Mouse (Mus musculus): ENCODE data around the gene Ap1ar. TPM values are rescaled to one million over a fixed set of nuclear protein-coding genes. Genes with fewer than 3 reads are reported as not detected.

Gene Ap1ar
- 11.1 and 12.9 TPM in 2 replicates for polyA plus RNA-seq (2015; fragmentation: Nextera tagmentation; extraction: Ambion mirVana)

DNA sequence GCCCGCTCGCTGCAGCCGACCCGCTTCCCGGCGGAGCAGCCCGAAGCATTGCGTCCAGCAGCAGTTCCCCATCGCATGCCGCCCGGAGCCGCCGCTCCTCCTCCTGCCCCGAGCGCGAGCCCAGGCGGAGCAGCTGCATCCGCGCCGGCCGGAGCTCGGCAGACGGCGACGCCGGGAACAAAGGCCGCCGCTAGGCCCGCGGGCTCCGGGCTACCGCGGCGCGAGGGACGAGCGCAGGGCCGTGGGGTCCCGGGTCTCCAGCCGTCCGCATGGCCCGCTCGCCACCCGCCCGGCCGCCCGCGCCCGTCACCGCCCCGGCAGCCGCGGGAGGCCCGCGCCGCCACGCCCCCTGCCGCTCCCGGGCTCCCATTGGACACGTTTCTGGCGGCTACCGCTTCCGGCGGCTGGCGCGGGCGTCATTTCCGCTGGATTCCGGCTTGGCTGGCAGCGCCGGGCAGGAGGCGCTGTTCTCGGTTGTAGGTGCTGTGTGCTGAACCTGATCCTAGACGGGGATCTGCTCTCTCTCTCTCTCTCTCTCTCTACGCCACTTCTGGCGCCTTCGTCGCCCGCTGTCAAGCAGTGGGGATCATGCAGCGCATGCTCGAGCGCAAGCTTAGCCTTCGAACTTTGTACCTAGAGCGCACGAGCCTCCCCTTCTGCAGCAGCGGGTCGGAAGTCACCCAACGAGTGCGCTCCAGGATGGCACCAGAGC lies at the start of gene Ap1ar:
Ap1ar (minus strand) TSS at position 370 of the 712 bp plus-strand sequence.
- TF ChIP-seq CTCF (IDR thresholded peaks at IDR 0.05; ENCODE audit: low read depth) (peak; percentile 91), EP300 (IDR thresholded peaks at IDR 0.05; ENCODE audit: low read depth) (no peak; the same call in 1 of the 2 replicates)
- peak; percentile 97 for ATAC-seq
- Histone ChIP-seq H3K9me3 (ENCODE audit: low read length) (no peaks in the 10 kb centered on the region), H3K4me1 (ENCODE audit: insufficient read depth) (peaks cover 20% of the 10 kb centered on the region), H3K36me3 (replicated peaks; ENCODE audit: insufficient read depth, low read length) (0 out of 2 replicates have a peak, but pooled peaks cover 7% of the 10 kb centered on the region), H3K27ac (ENCODE audit: low read depth) (peak within 1 kb of the TSS; percentile 86), H3K4me2 (ENCODE audit: low read depth, low read length) (peak within 1 kb of the TSS; percentile 86), H3K9ac (replicated peaks) (peak within 1 kb of the TSS; percentile 76), H3K27me3 (ENCODE audit: insufficient read depth, low read length) (no peaks in the 10 kb centered on the region), H3K4me3 (ENCODE audit: low read depth, low read length) (peak within 1 kb of the TSS; percentile 78)
- under 1% methylated on average over 65 of the region's 89 CpGs for WGBS (ENCODE audit: insufficient replicate concordance)
- peak; percentile 97 for DNase-seq

DNA sequence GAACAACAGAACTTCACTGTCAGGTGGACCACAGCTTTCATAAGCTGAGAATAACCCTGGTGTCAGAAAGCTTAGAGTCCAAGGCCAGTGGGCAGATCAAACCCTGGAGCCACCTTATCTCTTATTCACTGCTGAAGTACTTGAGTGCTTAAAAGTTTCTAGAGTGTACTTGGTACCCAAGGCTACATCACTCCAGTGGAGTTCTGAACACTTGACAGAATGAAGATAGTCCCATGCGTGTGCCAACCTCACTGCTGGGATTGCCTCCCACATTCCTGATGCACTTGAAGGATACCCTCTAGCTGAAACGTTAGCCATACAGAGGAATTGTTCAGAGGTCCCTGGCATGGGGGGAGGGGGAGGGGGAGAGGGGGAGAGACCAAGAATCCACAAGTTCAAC lies 44.4 kb upstream of the Ap1ar start:
- no peak for TF ChIP-seq EP300 (IDR thresholded peaks at IDR 0.05; ENCODE audit: low read depth)
- no peak for TF ChIP-seq CTCF (IDR thresholded peaks at IDR 0.05; ENCODE audit: low read depth)
- Histone ChIP-seq H3K36me3 (replicated peaks; ENCODE audit: insufficient read depth, low read length) (peaks cover 7% of the 10 kb centered on the region; the same call in 1 of the 2 replicates), H3K27ac (ENCODE audit: low read depth) (no peak overlapping the region), H3K4me1 (ENCODE audit: insufficient read depth) (no peaks in the 10 kb centered on the region), H3K4me3 (ENCODE audit: low read depth, low read length) (no peak overlapping the region), H3K27me3 (ENCODE audit: insufficient read depth, low read length) (no peaks in the 10 kb centered on the region), H3K4me2 (ENCODE audit: low read depth, low read length) (no peak overlapping the region), H3K9me3 (ENCODE audit: low read length) (no peaks in the 10 kb centered on the region), H3K9ac (replicated peaks) (no peak overlapping the region)
- ATAC-seq = no peak
- WGBS (ENCODE audit: insufficient replicate concordance) = 69% methylated on average over 2 of the region's 2 CpGs
- DNase-seq = no peak

DNA sequence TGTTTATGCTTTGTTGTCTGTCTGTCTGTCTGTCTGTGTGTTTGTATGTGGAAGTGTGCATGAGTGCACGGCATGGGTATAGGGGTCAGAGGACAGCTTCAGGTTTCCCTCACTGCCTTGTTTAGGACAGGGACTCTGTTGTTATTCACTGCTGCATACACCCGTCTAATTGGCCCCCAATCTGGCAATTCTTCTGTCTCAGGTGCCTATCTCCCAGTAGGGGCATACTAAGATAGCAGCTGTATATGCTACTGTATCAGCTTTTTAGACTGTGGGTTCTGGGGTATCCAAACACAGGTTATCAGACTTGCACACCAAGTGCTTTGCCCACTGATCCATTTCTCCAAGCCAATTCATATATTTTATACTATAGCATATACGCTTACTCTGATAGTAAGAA lies 42.6 kb upstream of the Ap1ar start:
- no peak overlapping the region for H3K27ac ChIP-seq (ENCODE audit: low read depth)
- H3K27me3 ChIP-seq (ENCODE audit: insufficient read depth, low read length) = no peaks in the 10 kb centered on the region
- peaks cover 7% of the 10 kb centered on the region for H3K36me3 ChIP-seq (replicated peaks; ENCODE audit: insufficient read depth, low read length)
- TF ChIP-seq CTCF (IDR thresholded peaks at IDR 0.05; ENCODE audit: low read depth) (no peak), EP300 (IDR thresholded peaks at IDR 0.05; ENCODE audit: low read depth) (no peak)
- no peaks in the 10 kb centered on the region for H3K4me1 ChIP-seq (ENCODE audit: insufficient read depth)
- 75% methylated on average over 3 of the region's 3 CpGs for whole genome bisulfite sequencing (ENCODE audit: insufficient replicate concordance)
- no peak overlapping the region for H3K4me3 ChIP-seq (ENCODE audit: low read depth, low read length)
- no peaks in the 10 kb centered on the region for H3K9me3 ChIP-seq (ENCODE audit: low read length)
- DNase-seq = no peak
- H3K4me2 ChIP-seq (ENCODE audit: low read depth, low read length) = no peak overlapping the region
- H3K9ac ChIP-seq (replicated peaks) = no peak overlapping the region
- no peak for ATAC-seq

DNA sequence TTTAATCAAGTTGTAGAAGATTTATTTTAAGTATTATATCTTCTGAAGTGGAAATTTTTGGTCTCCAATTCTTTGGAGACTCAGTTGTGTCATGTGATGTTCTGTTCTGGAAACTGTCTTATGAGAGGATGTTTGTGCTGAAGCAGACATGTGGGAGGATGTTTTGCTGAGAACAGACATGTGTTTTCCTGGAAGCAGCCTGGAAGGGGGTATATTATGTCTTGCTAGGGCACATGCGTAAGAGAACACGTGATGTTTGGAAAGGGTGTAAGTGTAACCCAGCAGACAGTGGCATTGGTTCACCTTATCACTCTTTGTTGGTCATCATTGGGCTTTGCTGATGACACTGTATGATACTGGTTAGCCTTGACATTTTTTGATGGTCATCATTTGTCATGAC lies 38.2 kb upstream of the Ap1ar start:
- TF ChIP-seq EP300 (IDR thresholded peaks at IDR 0.05; ENCODE audit: low read depth) (no peak), CTCF (IDR thresholded peaks at IDR 0.05; ENCODE audit: low read depth) (no peak)
- peaks cover 17% of the 10 kb centered on the region for H3K36me3 ChIP-seq (replicated peaks; ENCODE audit: insufficient read depth, low read length)

DNA sequence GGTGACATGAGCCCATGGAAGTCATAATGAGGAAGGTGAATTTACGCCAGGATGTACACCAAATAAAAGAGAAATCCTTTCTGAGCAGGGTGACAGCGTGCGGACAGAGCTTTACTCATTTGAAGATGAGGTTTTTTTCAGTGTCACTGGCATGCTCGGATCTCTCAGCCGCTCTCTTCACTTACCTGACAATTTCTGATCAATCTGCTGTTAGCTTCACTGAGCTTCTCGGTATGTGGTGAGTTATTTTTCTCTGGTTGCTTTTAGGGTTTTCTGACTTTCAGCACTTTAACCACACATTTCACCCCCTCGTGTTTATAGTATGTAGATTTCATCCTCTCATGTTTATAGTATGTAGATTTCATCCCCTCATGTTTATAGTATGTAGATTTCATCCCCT lies 37.7 kb upstream of the Ap1ar start:
- Histone ChIP-seq H3K9me3 (ENCODE audit: low read length) (no peaks in the 10 kb centered on the region), H3K9ac (replicated peaks) (no peak overlapping the region), H3K27ac (ENCODE audit: low read depth) (no peak overlapping the region), H3K4me3 (ENCODE audit: low read depth, low read length) (no peak overlapping the region), H3K4me2 (ENCODE audit: low read depth, low read length) (no peak overlapping the region), H3K36me3 (replicated peaks; ENCODE audit: insufficient read depth, low read length) (peaks cover 20% of the 10 kb centered on the region), H3K27me3 (ENCODE audit: insufficient read depth, low read length) (no peaks in the 10 kb centered on the region), H3K4me1 (ENCODE audit: insufficient read depth) (no peaks in the 10 kb centered on the region)
- ATAC-seq (no peak), DNase-seq (no peak)
- TF ChIP-seq EP300 (IDR thresholded peaks at IDR 0.05; ENCODE audit: low read depth) (no peak), CTCF (IDR thresholded peaks at IDR 0.05; ENCODE audit: low read depth) (no peak)
- WGBS (ENCODE audit: insufficient replicate concordance) = 89% methylated on average over 7 of the region's 7 CpGs

More for the DNA sequence above, 38.2 kb upstream of the Ap1ar start:
- Histone ChIP-seq H3K9me3 (ENCODE audit: low read length) (no peaks in the 10 kb centered on the region), H3K9ac (replicated peaks) (no peak overlapping the region), H3K4me1 (ENCODE audit: insufficient read depth) (no peaks in the 10 kb centered on the region), H3K27ac (ENCODE audit: low read depth) (no peak overlapping the region), H3K27me3 (ENCODE audit: insufficient read depth, low read length) (no peaks in the 10 kb centered on the region), H3K4me2 (ENCODE audit: low read depth, low read length) (no peak overlapping the region), H3K4me3 (ENCODE audit: low read depth, low read length) (no peak overlapping the region)
- DNase-seq = no peak
- no peak for ATAC-seq
- WGBS (ENCODE audit: insufficient replicate concordance) = 88% methylated on average over 2 of the region's 2 CpGs

DNA sequence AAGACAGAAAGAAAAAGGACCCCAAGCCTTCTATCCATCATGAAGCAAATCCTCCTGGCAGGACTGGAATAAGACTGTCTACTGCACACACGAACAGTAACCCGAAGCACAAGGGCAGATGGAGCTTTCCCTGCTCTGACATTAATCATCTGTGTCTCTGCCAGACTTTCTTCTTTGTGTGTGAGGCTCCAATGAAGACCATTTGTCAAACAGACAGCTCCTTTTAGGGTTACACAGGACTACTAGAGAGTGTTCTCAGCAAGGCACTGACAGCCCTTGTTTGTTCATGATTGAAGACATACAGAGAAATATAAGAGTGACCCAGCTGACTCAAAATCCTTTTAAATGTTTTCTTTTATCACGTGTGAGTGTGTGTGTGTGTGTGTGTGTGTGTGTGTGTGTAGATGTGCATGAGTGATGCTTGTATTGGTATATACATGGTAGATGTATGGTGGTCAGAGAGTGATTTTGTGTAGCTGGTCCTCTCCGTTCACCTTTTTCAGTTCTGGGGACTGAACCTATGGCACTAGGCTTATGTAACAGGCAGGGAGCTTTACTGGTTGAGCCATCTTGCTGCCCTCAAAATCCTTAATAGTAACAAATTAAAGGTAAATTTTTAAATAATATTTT lies 37.0 kb upstream of the Ap1ar start:
- no peak overlapping the region for H3K9ac ChIP-seq (replicated peaks)
- DNase-seq (no peak), ATAC-seq (no peak)
- TF ChIP-seq EP300 (IDR thresholded peaks at IDR 0.05; ENCODE audit: low read depth) (no peak), CTCF (IDR thresholded peaks at IDR 0.05; ENCODE audit: low read depth) (no peak)
- H3K4me1 ChIP-seq (ENCODE audit: insufficient read depth) = no peaks in the 10 kb centered on the region
- peaks cover 23% of the 10 kb centered on the region for H3K36me3 ChIP-seq (replicated peaks; ENCODE audit: insufficient read depth, low read length)
- no peak overlapping the region for H3K4me2 ChIP-seq (ENCODE audit: low read depth, low read length)
- no peaks in the 10 kb centered on the region for H3K9me3 ChIP-seq (ENCODE audit: low read length)
- H3K27ac ChIP-seq (ENCODE audit: low read depth) = no peak overlapping the region
- no peaks in the 10 kb centered on the region for H3K27me3 ChIP-seq (ENCODE audit: insufficient read depth, low read length)
- no peak overlapping the region for H3K4me3 ChIP-seq (ENCODE audit: low read depth, low read length)
- WGBS (ENCODE audit: insufficient replicate concordance) = 80% methylated on average over 4 of the region's 4 CpGs
